Mouse (Mus musculus): ENCODE results near the gene Ncbp1.
"Not testable (repeated sequence)": the region's sequence is repeated elsewhere in the genome, so short reads cannot be mapped to it uniquely, and the experiment has no call there.

Gene Ncbp1

GRCm38 (mm10) chr4:46129311-46130004, 9.0 kb upstream of the Ncbp1 start:
- no peak for DNase-seq (ENCODE audit: low read depth)

DNA sequence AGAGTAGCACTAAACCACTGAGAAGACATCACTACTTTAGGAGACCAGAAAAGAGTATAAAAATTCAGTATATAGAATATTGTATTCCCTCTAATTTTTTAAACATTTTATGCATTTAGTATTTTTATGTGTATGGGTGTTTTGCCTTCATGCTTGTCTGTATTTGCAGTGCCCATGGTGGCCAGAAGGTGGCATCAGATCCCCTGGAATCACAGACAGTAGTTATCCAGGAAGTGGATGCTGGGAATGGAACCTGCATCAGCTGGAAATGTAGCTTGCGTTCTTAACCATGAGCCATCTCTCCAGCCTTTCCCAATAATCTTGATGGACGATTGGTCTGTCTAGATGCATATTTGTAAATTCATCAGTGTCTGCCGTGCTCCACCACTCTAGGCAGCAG, 8.2 kb upstream of the Ncbp1 start:
- peak; percentile 80 for DNase-seq (ENCODE audit: low read depth)

DNA sequence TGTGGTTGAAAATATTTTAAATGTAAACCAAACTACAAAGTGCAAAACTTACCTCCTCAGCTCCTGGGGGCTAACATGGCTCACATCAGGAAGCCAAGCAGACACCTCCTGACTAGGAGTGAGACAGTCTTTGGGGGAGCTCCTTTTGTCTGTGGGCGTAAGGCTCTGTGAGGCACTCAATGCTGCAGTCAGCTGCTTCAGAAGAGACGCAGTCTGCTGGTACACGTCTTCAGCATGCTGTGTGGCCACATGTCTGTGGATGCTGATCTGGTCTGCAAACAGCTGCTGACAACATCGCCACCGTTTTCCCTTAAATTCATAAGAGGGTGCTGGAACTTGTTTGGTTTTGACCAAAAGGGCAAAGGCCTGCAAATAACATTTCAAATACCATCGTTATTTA, 6.6 kb upstream of the Ncbp1 start:
- no peak for DNase-seq (ENCODE audit: low read depth)

- DNase-seq (ENCODE audit: low read depth), result no peak
These were observed 655 bp upstream of the Ncbp1 start for GRCm38 (mm10) chr4:46137629-46138286.

DNA sequence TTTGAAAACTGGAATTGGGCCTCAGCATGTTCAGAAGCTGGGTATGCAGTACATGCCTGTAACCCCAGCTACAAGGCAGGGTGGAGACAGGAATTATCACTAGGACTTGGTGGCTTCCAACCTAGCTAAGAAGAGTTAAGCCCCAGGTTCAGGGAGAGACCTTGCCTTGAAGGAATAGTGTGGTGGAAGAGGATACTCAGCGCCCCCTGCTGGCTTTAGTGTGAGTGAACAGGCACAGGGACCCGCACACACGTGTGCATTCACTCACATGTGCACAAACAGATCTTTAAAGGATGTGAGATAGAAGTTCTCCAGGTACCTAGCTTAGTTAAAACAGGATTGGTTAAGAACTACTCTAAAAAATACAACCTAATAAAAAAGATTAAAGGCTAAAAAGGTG, 5.9 kb downstream of the Ncbp1 start:
- peak; percentile 75 for DNase-seq (ENCODE audit: low read depth)

GRCm38 (mm10) chr4:46146881-46147280, 8.5 kb downstream of the Ncbp1 start:
- DNase-seq (ENCODE audit: low read depth), result no peak

- DNase-seq (ENCODE audit: low read depth), result peak; percentile 75
These were observed 13.6 kb downstream of the Ncbp1 start for GRCm38 (mm10) chr4:46151903-46152544.

DNA sequence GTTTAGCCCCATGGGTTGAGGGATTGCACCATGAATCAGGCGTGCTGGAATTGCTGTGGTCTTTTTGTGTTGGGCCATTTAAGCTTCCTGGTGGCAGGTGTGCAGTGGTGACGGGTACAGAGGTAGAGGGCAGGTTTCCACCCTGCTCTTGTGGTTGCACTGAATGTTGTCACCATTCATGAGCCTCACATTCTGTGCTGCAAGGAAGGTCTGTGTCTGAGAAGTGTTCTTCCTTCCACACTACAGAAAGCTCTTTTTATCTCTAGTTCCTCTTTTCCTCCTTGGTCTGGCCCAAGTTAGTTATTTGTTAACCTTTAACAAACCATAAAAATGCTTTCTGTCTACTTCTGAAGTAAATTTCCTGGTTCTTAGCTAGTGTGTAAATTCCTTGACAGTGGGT, 25.6 kb downstream of the Ncbp1 start:
- no peak for DNase-seq (ENCODE audit: low read depth)

- no peak for DNase-seq (ENCODE audit: low read depth)
These were observed 27.4 kb downstream of the Ncbp1 start for GRCm38 (mm10) chr4:46165831-46166230.

GRCm38 (mm10) chr4:46171761-46172160, 33.3 kb downstream of the Ncbp1 start:
- DNase-seq (ENCODE audit: low read depth), result no peak

DNA sequence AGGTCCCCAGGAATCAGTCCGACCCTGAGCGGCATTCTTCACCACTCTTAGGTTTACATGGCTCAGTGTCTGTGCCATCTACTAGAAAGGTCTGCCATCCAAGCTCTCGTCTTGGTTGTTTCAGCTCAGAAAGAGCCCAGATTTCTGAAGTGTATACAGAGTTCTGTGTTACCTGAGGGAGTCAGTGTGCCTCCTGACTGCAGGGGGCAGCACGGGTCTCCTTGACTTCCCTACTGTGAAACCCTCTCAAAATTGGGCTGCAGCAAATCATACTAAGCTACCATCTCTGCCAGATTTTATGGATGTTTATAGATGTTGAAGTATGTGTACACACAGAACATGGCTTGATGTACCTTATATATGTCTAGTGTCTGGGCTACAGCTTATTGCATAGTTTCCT, 37.9 kb downstream of the Ncbp1 start:
- DNase-seq (ENCODE audit: low read depth), result no peak

DNA sequence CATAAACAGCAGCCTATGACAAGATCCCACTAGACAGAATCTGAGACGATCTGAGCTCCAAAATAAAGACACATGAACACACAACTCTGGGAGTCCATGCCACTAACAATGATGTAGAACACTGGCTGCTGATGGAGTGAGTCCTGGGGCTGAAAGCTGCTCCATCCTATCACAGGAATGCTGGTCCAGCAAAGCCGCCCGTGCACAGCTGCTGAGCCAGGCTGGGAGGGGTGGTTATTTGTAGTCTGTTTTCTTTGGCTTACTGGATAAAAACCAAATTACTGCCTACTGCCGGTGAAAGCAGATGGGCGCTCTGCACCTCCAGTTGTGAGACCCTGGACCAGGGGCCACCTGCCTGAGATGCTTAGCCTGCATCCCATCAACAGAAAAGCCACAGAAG, 38.6 kb downstream of the Ncbp1 start:
- DNase-seq (ENCODE audit: low read depth), result no peak

GRCm38 (mm10) chr4:46177496-46177895, 39.1 kb downstream of the Ncbp1 start:
- DNase-seq (ENCODE audit: low read depth), result no peak

GRCm38 (mm10) chr4:46181168-46181567, 42.8 kb downstream of the Ncbp1 start:
- no peak for DNase-seq (ENCODE audit: low read depth)

- no peak for DNase-seq (ENCODE audit: low read depth)
These were observed 43.8 kb downstream of the Ncbp1 start for GRCm38 (mm10) chr4:46182181-46182580.

- no peak for DNase-seq (ENCODE audit: low read depth)
These were observed 47.0 kb downstream of the Ncbp1 start for GRCm38 (mm10) chr4:46185423-46185822.

- DNase-seq (ENCODE audit: low read depth), result no peak
These were observed 47.5 kb downstream of the Ncbp1 start for GRCm38 (mm10) chr4:46185890-46186289.

DNA sequence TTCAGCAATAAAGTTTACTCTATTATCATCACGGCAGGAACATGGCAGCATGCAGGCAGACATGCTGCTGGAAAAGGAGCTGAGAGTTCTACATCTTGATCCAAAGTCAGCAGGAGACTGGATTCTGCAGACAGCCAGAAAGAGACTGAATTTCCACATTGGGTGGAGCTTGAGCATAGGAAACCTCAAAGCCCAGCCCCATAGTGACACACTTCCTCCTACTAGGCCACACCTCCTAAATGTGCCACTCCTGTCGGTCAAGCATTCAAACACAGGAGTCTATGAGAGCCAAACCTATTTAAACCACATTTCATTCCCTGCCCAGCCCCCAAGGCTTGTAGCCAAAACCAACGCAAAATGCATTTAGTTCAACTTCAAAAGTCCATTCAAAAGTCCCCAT, 48.1 kb downstream of the Ncbp1 start:
- DNase-seq (ENCODE audit: low read depth), result no peak

- DNase-seq (ENCODE audit: low read depth), result not testable (repeated sequence)
These were observed 53.6 kb downstream of the Ncbp1 start for GRCm38 (mm10) chr4:46192011-46192410.

DNA sequence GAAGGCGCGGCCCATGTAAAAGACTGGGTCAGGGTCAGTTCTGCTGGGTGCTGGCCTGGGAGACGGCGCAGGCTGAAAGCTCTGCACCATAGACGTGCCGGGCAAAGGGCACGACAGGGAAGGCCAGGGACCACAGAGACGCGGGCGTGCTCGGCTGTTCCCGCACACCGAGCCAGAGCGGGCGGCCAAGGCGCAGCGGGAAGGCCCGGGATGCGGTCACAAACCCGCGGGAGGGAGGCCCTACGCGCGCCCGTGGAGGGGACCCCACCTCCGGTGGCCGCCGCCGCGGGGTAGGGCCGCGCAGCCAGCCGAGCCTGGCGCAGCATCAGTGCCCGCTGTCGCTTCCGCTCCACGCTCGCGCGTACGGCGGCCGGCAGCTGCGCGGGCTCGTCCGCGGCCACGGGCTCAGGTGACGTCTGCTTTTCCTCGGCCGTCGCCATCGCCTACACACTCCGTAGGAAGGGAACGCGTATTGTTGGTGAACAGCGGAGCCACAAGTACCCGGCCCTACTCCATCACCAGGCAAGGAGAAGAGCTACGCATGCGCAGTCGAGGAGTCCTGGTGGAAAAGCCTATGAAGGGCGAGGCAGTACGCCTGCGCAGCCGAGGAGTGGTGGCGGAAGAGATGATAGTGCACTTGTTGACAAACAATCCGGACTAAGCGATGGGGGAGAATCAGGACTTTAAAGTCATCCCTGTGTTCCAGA, 57.5 kb downstream of the Ncbp1 start, which contains the start of gene Xpa:
Xpa (minus strand) TSS at position 531 of the 707 bp plus-strand sequence.
- peak; percentile 100 for DNase-seq (ENCODE audit: low read depth)

DNA sequence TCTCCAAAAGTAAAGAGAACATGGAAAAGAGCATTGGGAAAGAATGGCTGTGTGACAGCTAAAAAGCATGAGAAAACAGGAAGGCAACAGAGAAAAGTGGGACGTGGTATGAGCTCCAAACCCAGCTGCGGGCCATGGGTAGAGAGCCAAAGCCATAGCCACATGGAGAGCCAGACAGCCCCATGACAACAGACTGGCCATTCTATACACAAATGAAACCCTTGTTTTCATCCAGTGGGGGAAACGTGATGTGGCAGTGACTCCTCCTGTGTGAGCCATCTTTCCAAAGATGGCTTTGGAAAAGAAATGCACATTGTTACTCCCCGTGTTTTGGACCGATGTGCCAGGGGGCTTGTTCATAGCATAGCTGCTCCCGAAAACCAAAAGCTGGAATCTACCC, 58.1 kb downstream of the Ncbp1 start:
- DNase-seq (ENCODE audit: low read depth), result no peak

GRCm38 (mm10) chr4:46198064-46198463, 59.7 kb downstream of the Ncbp1 start:
- no peak for DNase-seq (ENCODE audit: low read depth)

All from induced T-regulatory cell, adult 2 months (primary cell).